Mouse (Mus musculus): ENCODE results near the gene Rdh16f1.
"Not testable (repeated sequence)": the region's sequence is repeated elsewhere in the genome, so short reads cannot be mapped to it uniquely, and the experiment has no call there.

Gene Rdh16f1

GRCm38 (mm10) chr10:127739661-127740161 lies 19.9 kb upstream of the Rdh16f1 start:
- in situ Hi-C loops (cut with MboI; ENCODE audit: low pct_unique_long_range_greater_than_20kb in 1 of 2, low sequenced_read_pairs in 2 of 2, unreplicated experiment in 1 of 2), result loop anchor here (5.0 to 25.0 kb wide), 4 partner anchors 198 to 448 kb away; partner anchors contain the start of genes Hsd17b6 (in 2 of the 2), Gls2 (in 1 of the 2) and Rbms2 (in 1 of the 2)

- in situ Hi-C loops (cut with MboI; ENCODE audit: low pct_unique_long_range_greater_than_20kb in 1 of 2, low sequenced_read_pairs in 2 of 2, unreplicated experiment in 1 of 2), result loop anchor here (5.0 to 25.0 kb wide), 3 partner anchors 193 to 443 kb away; partner anchors contain the start of genes Hsd17b6 (in 2 of the 2), Gls2 (in 1 of the 2) and Rbms2 (in 1 of the 2)
Measured at GRCm38 (mm10) chr10:127744661-127745060, 14.9 kb upstream of the Rdh16f1 start.

DNA sequence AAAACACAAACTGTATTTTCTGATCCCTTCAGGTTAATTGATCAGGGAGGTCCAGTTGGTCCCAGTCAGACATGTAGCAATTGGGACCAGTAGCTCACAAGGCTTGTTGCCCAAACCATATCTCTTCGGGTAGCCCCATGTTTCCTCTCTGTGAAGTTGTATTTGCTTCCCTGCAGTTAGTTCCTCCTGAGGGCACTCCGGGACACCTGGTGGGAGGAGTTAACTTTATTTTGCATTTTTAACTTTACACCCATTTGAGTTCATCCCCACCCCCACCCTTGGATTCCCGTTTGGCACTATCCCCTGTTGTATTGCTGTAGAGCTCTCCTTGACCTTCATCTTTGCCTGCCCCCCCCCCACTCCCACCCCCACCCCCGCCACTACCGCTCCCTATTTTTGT lies 13.7 kb upstream of the Rdh16f1 start:
- in situ Hi-C loops (cut with MboI; ENCODE audit: low pct_unique_long_range_greater_than_20kb in 1 of 2, low sequenced_read_pairs in 2 of 2, unreplicated experiment in 1 of 2), result loop anchor here (10.0 to 25.0 kb wide), 2 partner anchors 259 to 441 kb away; partner anchors contain the start of genes Hsd17b6 (in 2 of the 2), Gls2 (in 1 of the 2) and Rbms2 (in 1 of the 2)

DNA sequence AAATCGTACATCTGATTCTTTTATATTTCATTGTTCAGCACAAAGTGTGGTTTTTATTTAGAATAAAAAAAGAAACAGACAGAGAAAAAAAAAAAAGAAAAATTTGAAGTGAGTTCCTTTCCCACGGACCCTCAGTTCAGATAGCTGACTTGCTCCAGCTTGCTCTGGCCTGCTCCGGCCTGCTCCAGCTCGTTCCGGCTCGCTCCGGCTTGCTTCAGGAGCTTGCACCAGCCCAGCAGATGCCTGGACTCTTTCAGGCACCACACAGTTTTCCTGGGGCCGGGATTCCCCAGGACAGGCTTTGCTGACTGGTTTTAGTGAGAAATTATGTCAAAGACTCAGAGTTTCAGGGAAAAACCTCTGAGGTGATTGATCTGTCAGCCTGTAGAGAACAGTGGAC lies 12.3 kb upstream of the Rdh16f1 start:
- in situ Hi-C loops (cut with MboI; ENCODE audit: low pct_unique_long_range_greater_than_20kb in 1 of 2, low sequenced_read_pairs in 2 of 2, unreplicated experiment in 1 of 2), result loop anchor here (10.0 to 25.0 kb wide), 2 partner anchors 258 to 440 kb away; partner anchors contain the start of genes Hsd17b6 (in 2 of the 2), Gls2 (in 1 of the 2) and Rbms2 (in 1 of the 2)

DNA sequence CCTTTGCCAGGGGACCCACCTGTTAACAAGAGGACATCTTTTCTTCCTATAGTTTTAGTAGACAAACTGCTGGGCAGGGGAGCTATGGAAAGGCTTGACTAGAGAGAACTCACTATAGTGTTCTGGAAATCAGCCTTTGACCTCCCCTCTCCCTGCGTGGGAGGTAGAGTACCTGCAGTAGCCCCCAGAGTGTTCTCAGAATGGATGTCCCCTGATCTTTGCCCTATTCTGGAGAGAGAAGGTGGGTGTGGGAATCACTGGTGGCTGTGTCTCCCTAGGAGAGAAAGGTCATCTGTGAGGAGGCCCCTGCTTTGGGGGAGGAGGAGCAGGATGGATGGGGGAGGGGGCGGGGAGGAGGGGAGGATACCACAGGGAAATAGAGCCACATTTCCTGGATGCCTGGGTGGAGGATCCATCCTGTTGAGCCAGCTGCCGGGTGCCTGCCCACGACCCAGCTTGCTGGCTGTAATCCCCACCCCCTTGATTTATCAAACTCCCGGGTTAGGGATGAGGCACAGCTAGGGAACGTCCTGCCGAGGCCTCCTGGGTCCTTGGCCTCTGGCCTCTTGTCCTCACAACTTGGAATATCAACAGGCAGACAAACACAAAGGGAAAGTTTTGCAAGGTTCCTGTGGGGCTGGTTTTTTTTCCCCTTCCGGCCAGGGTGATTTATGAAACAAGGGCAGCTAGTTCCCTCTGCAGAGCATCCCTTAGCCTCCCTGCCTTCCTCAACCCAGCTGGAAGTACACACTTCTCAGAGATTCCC lies 10.6 kb upstream of the Rdh16f1 start:
- in situ Hi-C loops (cut with MboI; ENCODE audit: low pct_unique_long_range_greater_than_20kb in 1 of 2, low sequenced_read_pairs in 2 of 2, unreplicated experiment in 1 of 2), result loop anchor here (10.0 to 25.0 kb wide), 2 partner anchors 256 to 438 kb away; partner anchors contain the start of genes Hsd17b6 (in 2 of the 2), Gls2 (in 1 of the 2) and Rbms2 (in 1 of the 2)

- in situ Hi-C loops (cut with MboI; ENCODE audit: low pct_unique_long_range_greater_than_20kb in 1 of 2, low sequenced_read_pairs in 2 of 2, unreplicated experiment in 1 of 2), result no loop called here
Measured at GRCm38 (mm10) chr10:127750136-127750777, 9.3 kb upstream of the Rdh16f1 start.

- in situ Hi-C loops (cut with MboI; ENCODE audit: low pct_unique_long_range_greater_than_20kb in 1 of 2, low sequenced_read_pairs in 2 of 2, unreplicated experiment in 1 of 2), result no loop called here
Measured at GRCm38 (mm10) chr10:127751548-127751947, 8.0 kb upstream of the Rdh16f1 start, which contains the start of gene Gpr182. TSS of gene Gpr182 (minus strand) at chr10:127751732.

DNA sequence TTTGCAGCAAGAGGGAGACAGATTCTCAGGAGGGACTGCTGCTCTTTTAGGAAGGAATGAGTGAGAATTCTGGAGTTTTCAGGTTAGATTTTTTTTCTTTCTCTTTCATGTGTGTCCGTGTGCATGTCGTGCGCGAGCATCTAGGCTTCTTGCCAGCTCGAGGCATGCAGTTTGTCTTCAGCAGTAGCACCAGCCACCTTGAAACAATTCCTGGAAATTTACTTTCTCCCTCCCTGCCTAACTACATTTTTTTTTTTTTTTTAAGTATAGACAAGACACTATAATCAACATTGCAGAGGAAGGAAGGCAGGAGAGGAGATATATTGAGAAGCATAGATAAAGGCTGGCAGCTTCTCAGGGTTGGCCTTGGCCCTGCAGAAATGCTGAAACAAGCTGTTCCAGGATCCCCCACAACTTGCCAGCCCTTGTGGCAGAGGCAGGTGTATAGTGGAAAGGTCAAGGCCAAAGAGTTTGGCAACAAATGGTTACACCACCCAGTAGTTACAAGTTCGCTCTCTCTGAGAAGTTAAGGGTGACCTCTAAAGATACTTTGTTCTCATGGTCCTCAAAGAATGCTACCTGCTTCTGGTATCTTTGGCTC lies 4.9 kb upstream of the Rdh16f1 start:
- in situ Hi-C loops (cut with MboI; ENCODE audit: low pct_unique_long_range_greater_than_20kb in 1 of 2, low sequenced_read_pairs in 2 of 2, unreplicated experiment in 1 of 2), result no loop called here

- in situ Hi-C loops (cut with MboI; ENCODE audit: low pct_unique_long_range_greater_than_20kb in 1 of 2, low sequenced_read_pairs in 2 of 2, unreplicated experiment in 1 of 2), result no loop called here
Measured at GRCm38 (mm10) chr10:127755246-127755645, 4.3 kb upstream of the Rdh16f1 start.

DNA sequence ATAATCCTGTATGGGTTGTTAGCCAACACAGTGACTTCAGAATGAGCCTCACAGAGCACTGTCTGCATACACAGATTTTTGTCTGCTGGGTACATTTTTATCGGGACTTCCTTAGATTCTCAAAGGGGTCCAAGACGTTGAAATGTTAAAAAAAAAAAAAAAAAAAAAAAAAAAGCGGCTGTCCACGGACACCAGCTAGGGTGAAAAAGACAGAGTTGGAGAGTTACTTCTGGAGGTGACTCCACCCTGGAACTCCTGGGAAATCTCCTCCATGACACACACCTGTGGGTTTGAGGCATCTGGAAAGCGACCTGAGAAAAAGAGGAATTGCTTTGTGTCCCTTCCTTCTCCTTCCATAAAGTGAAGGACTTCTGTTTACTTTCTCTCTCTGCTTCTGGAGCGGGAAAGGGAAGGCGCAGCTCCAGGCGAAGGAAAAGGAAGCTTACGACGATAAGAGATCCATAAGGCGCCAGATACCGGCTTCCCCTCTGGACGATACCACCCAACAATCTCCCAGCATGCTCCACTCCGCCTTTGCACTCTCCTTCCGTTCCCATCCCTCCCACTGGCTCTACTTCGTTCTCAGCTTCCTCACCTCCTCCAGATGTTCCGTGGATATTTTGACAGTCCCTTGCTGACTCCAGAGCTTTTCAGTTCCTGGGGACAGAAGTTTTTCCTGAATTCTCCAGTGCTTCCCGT lies 3.7 kb upstream of the Rdh16f1 start:
- in situ Hi-C loops (cut with MboI; ENCODE audit: low pct_unique_long_range_greater_than_20kb in 1 of 2, low sequenced_read_pairs in 2 of 2, unreplicated experiment in 1 of 2), result no loop called here

DNA sequence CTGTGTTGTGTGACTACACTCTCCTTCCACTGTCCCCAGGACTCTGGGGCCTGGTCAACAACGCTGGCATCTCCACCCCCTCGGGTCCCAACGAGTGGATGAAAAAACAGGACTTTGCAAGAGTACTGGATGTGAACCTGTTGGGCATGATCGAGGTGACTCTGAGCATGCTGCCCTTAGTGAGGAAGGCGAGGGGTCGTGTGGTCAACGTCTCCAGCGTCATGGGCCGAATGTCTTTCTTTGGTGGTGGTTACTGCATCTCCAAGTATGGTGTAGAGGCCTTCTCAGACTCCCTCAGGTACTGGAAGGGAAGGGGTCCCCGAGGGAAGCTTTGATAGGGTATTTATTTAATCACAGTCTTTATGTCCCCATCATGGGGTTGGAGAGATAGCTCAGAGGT lies 3.3 kb downstream of the Rdh16f1 start:
- in situ Hi-C loops (cut with MboI; ENCODE audit: low pct_unique_long_range_greater_than_20kb in 1 of 2, low sequenced_read_pairs in 2 of 2, unreplicated experiment in 1 of 2), result not testable (repeated sequence)

GRCm38 (mm10) chr10:127763914-127764680 lies 4.5 kb downstream of the Rdh16f1 start:
- in situ Hi-C loops (cut with MboI; ENCODE audit: low pct_unique_long_range_greater_than_20kb in 1 of 2, low sequenced_read_pairs in 2 of 2, unreplicated experiment in 1 of 2), result no loop called here

- in situ Hi-C loops (cut with MboI; ENCODE audit: low pct_unique_long_range_greater_than_20kb in 1 of 2, low sequenced_read_pairs in 2 of 2, unreplicated experiment in 1 of 2), result no loop called here
Measured at GRCm38 (mm10) chr10:127766564-127766963, 7.0 kb downstream of the Rdh16f1 start.

DNA sequence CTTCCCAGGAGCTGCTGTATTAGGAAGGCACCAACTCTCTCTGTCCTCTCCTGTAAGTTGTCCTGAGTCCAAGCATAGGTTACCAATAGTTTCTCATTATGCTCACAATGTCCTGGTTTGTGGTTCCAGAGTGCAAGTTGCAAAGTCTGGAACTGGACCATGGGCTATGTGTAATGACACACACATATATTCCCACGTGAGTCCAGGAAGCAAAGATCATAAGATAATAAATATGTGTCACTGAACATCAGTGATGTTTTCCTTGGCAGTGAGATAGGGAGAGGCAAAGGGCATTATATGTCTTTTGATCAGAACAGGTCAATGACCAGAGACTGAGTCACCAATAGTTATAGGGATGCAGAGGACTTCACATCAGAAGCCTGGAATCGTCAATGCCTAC lies 16.4 kb downstream of the Rdh16f1 start, which contains the start of gene Rdh9:
Gene Rdh9, plus strand, starts transcription at position 376 of the 400 bp plus-strand sequence.
- in situ Hi-C loops (cut with MboI; ENCODE audit: low pct_unique_long_range_greater_than_20kb in 1 of 2, low sequenced_read_pairs in 2 of 2, unreplicated experiment in 1 of 2), result no loop called here

- in situ Hi-C loops (cut with MboI; ENCODE audit: low pct_unique_long_range_greater_than_20kb in 1 of 2, low sequenced_read_pairs in 2 of 2, unreplicated experiment in 1 of 2), result not testable (repeated sequence)
Measured at GRCm38 (mm10) chr10:127782321-127782720, 22.7 kb downstream of the Rdh16f1 start.

DNA sequence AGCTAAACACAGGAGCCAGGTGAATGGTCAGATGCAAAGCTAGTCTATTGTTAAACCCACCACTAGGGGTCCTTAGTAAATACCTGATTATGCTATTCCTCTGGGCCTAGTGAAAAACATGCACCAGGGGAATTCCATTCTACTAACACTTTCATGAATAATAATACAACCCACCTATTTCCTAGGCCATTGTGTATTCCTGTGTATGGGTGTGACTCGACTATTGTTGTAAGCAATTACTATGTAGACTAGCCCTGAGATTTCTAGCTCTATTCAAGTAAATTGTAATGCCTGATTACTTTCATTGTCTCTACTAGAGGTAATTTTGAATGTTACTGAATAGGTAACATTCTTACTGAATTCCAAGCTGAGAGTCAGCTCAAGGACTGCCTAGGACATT lies 25.8 kb downstream of the Rdh16f1 start:
- in situ Hi-C loops (cut with MboI; ENCODE audit: low pct_unique_long_range_greater_than_20kb in 1 of 2, low sequenced_read_pairs in 2 of 2, unreplicated experiment in 1 of 2), result not testable (repeated sequence)

DNA sequence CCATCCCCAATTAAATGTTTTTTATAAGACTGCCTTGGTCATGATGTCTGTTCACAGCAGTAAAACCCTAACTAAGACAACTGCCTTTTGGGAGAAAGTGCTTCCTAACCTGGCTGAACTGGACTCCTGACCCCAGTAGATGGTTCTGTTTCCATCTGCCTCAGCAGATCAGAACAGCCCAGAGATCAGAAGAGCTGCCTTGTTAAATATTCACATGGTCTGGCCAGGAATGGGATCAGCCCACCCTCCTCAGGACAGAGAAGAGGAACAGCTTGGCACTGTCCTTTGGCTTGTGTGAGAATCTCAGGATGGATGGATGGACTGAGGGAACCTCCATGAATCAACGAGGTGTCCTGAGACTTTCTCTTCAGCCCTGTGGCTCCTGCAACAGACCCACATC lies 39.7 kb downstream of the Rdh16f1 start:
- in situ Hi-C loops (cut with MboI; ENCODE audit: low pct_unique_long_range_greater_than_20kb in 1 of 2, low sequenced_read_pairs in 2 of 2, unreplicated experiment in 1 of 2), result no loop called here
